Mouse (Mus musculus) heart, embryonic 10.5 days (tissue): ENCODE results near the gene Olig2. TPM values are rescaled to one million over a fixed set of nuclear protein-coding genes. Genes with fewer than 3 reads are reported as not detected.
A peak's percentile ranks its signal among the peaks of the same experiment; 100 is the strongest.

Experiments used
- DNase-seq: peaks from one replicate; pipeline ENCODE4 v3.0.0-alpha.2; 2017; ENCODE audit warnings: low spot score
- H3K27ac ChIP-seq: fragments of 300-500 bp; sonication (generic); 2 replicates; pipeline ENCODE4 v1.5.1; 2016; ENCODE audit warnings: mild to moderate bottlenecking
- H3K27me3 ChIP-seq: fragments of 300-500 bp; sonication (generic); 2 replicates; pipeline ENCODE4 v1.6.1; 2016; ENCODE audit warnings: mild to moderate bottlenecking; ENCODE audit not compliant: poor library complexity, insufficient read depth, severe bottlenecking
- H3K36me3 ChIP-seq: fragments of 300-500 bp; sonication (generic); 2 replicates; pipeline ENCODE4 v1.6.1; 2016; ENCODE audit warnings: mild to moderate bottlenecking, moderate library complexity
- H3K4me1 ChIP-seq: fragments of 300-500 bp; sonication (generic); 2 replicates; pipeline ENCODE4 v1.6.1; 2016; ENCODE audit warnings: mild to moderate bottlenecking
- H3K4me3 ChIP-seq: fragments of 300-500 bp; sonication (generic); 2 replicates; pipeline ENCODE4 v1.5.1; 2016; ENCODE audit warnings: mild to moderate bottlenecking, moderate library complexity
- H3K9me3 ChIP-seq: fragments of 300-500 bp; sonication (generic); 2 replicates; pipeline ENCODE4 v1.6.1; 2016; ENCODE audit warnings: mild to moderate bottlenecking, moderate library complexity
- WGBS: fragments of 180-500 bp; shearing (Covaris S2); methylation state at CpG from one replicate; pipeline ENCODE4 v1.1.7; 2016; 5-methylcytosine and 5-hydroxymethylcytosine counted together
- polyA plus RNA-seq: library from polyadenylated mRNA; unstranded; fragments of >200 nt; fragmentation: Nextera tagmentation; extraction: Ambion mirVana; gene quantifications from 2 replicates; pipeline ENCODE4 v1.2.1, GENCODE M21; 2016

Olig2 gene
- polyA plus RNA-seq = not detected in 2 replicates

DNA sequence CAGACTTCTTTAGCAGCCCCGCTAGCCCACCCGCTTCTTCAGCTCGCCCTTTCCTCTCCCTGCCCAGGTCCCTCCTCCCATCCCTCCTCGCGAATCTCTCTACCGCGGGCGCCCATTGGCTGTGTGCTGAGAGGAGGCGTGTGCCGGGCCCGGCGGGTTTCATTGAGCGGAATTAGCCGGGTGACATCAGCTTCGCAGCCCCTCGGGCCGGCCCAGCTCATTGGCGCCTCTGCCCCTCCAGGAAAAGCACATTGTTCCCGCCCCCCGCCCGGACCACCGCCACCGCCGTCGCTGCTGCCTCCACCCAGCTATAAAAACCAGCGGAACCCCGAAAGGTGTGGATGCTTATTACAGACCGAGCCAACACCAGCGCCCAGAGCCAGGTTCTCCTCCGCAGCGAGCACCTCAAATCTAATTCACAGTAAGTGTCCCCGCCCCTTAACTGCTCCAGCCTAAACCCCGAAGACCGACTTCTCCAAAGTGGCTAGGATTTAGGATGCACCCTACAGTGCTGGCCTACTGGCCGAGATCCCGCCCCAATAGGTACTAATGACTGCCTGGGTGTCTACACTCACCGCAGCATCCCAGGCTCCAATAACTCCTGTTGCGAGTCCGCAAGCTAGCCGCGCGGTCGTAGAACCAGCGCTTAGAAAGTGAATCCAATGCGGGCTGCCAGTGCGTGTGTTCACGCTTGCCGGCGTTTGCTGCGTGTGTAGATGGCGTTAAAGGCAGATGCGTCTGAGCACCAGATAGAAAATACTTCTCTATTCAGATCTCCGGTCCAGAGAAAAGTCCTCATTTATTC is at the start of gene Olig2:
Gene Olig2, plus strand, starts transcription at position 225 of the 805 bp plus-strand sequence.
- H3K27me3 ChIP-seq = peaks cover 100% of the 10 kb centered on the region
- no peak for DNase-seq
- no peaks in the 10 kb centered on the region for H3K36me3 ChIP-seq
- no peak within 1 kb of the TSS for H3K27ac ChIP-seq
- H3K4me3 ChIP-seq = peak within 1 kb of the TSS; percentile 52
- under 1% methylated on average over 53 of the region's 53 CpGs for WGBS
- no peaks in the 10 kb centered on the region for H3K9me3 ChIP-seq
- peaks cover 47% of the 10 kb centered on the region for H3K4me1 ChIP-seq

DNA sequence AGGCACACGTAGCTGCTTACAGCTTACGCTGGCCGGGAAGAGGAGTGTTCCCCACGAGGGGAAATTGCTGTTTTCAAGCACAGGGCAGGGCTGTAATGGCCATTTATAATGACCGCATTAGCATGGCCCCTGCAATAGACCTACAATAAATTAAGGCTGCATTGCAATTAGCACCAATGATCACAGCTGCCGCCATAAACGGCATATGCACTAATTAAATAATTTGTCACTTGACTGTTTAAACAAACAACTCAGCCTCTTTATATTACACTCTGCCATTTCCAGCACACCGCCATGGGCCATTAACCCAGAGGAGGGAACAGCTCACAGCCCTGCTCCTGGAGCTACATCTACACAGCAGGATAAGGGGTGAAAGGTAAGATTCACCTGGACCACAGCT is 49.4 kb upstream of the Olig2 start:
- H3K27me3 ChIP-seq = peaks cover 17% of the 10 kb centered on the region

DNA sequence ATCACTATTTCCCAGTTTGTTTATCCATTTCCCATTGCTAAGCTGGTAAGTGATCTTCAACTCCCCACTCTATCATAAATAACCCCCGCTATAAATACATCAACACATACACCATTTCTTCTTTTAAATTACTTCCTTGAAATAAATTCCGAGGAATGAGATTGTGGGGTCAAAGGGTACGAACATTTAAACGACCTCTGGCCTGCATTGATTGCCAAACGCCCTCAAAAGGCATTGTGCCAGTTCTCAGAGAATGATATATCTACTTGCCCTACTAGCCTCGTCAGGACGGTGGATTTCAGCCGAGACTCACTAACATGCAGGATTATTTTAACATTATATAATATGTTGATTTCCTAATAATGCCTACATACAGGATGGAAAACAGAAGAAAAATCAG is 38.2 kb upstream of the Olig2 start:
- no peaks in the 10 kb centered on the region for H3K36me3 ChIP-seq
- no peak overlapping the region for H3K27ac ChIP-seq
- H3K4me1 ChIP-seq = no peaks in the 10 kb centered on the region; the same call in 1 of the 2 replicates
- 76% methylated on average over 8 of the region's 8 CpGs for WGBS
- no peak overlapping the region for H3K4me3 ChIP-seq
- no peaks in the 10 kb centered on the region for H3K9me3 ChIP-seq
- no peak for DNase-seq
- peaks cover 21% of the 10 kb centered on the region for H3K27me3 ChIP-seq

More for the DNA sequence above, 49.4 kb upstream of the Olig2 start:
- Histone ChIP-seq H3K4me3 (no peak overlapping the region), H3K9me3 (no peaks in the 10 kb centered on the region), H3K27ac (no peak overlapping the region), H3K36me3 (no peaks in the 10 kb centered on the region), H3K4me1 (peaks cover 7% of the 10 kb centered on the region)
- DNase-seq = no peak
- WGBS = 83% methylated on average over 8 of the region's 8 CpGs

DNA sequence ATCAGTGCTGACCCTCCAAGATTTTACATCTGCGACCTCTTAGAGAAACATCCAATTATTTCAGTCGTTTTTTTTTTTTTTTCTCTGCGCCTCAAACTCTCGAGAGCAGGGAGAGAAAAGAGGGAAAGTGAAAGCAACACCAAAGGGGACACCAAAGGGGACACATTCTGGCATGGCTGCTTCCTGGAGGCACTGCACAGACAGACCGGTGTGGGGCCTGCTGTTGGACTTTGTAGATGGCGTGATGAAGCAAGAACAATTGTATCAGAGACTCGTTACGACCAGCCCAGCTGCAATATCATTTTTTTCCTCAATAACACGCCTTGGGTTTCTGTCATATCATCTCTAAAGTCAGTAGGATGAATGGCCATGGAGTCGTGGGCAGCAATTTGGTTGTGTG is 37.6 kb upstream of the Olig2 start:
- no peak overlapping the region for H3K4me3 ChIP-seq
- no peaks in the 10 kb centered on the region; the same call in 1 of the 2 replicates for H3K4me1 ChIP-seq
- H3K27me3 ChIP-seq = peaks cover 21% of the 10 kb centered on the region
- no peak overlapping the region for H3K27ac ChIP-seq
- H3K9me3 ChIP-seq = no peaks in the 10 kb centered on the region
- H3K36me3 ChIP-seq = no peaks in the 10 kb centered on the region
- WGBS = 73% methylated on average over 10 of the region's 10 CpGs
- DNase-seq = no peak

DNA sequence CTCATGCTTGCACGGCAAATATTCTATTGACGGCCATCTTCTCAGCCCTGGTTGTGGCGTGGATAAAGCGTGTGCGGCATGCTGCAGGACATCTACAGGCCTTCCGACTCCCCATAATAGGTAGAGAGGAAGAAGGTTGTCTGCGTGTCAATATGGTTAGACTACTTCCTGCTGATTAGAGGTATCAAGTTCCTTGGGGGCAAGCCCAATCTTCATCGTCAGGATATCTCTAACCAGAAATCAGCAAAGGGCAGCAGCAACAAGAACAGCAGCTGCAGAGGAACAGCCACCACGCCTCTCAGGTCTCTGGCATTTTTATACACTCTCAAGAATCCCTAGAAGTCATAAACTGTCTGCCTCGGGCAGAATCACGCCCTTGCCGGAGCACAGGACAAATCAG is 37.0 kb upstream of the Olig2 start:
- no peak for DNase-seq
- WGBS = 83% methylated on average over 12 of the region's 12 CpGs
- Histone ChIP-seq H3K9me3 (no peaks in the 10 kb centered on the region), H3K27ac (no peak overlapping the region), H3K36me3 (no peaks in the 10 kb centered on the region), H3K4me3 (no peak overlapping the region), H3K27me3 (peaks cover 21% of the 10 kb centered on the region), H3K4me1 (no peaks in the 10 kb centered on the region; the same call in 1 of the 2 replicates)

DNA sequence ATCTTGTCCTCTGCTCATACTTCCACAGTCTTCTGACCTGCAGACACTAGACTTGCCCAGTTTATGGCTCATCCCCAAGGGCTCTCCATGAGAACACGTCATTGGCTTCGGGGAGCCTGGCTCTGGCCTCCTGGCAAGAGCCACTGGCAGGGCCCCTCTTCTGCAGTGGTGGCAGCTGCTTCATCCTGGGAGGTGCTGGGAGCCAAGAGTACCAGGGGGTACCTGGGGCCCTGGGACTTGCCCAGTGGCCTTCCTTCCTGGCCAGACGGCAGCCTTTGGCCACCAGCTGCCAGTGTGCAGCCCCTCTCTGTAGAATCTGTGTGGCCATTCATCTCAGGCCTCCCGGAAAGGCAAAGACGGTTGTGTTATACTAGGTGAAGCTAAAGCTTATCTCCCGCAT is 34.0 kb upstream of the Olig2 start:
- H3K27ac ChIP-seq = no peak overlapping the region
- no peaks in the 10 kb centered on the region for H3K9me3 ChIP-seq
- no peak overlapping the region for H3K4me3 ChIP-seq
- no peaks in the 10 kb centered on the region for H3K36me3 ChIP-seq
- DNase-seq = no peak
- H3K27me3 ChIP-seq = peaks cover 17% of the 10 kb centered on the region
- H3K4me1 ChIP-seq = peaks cover 6% of the 10 kb centered on the region
- WGBS = 76% methylated on average over 6 of the region's 6 CpGs

DNA sequence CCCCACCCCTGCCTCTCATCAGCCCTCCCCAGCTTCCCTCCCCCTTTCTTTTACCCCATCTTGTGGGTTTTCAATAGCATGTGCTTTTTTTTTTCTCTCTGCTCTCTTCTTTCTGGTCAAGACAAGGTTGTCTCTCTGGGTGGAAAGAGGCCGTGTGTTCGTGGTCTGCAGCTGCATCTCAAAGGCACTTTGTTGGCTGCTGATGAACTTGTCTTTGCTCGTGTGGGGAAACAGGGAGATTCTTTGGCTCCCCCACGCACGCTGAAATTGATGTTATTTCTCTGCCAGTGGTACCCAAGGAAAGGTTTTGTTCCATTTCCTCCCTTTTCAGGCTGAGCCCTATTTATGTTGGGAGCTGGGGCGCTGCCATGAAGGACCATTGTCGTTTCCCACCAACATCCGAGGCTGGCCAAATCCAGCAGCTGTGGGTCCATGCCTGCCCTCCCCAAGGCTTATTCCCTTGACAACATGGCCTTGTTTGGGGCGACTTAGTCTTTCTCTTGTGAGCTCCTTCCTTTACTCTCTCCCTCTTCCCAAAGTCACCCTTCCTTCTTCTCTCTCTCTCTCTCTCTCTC is 33.5 kb upstream of the Olig2 start:
- Histone ChIP-seq H3K27me3 (peaks cover 17% of the 10 kb centered on the region), H3K27ac (no peak overlapping the region), H3K4me1 (peaks cover 6% of the 10 kb centered on the region), H3K9me3 (no peaks in the 10 kb centered on the region), H3K36me3 (no peaks in the 10 kb centered on the region), H3K4me3 (no peak overlapping the region)
- DNase-seq = no peak
- 81% methylated on average over 9 of the region's 9 CpGs for WGBS

DNA sequence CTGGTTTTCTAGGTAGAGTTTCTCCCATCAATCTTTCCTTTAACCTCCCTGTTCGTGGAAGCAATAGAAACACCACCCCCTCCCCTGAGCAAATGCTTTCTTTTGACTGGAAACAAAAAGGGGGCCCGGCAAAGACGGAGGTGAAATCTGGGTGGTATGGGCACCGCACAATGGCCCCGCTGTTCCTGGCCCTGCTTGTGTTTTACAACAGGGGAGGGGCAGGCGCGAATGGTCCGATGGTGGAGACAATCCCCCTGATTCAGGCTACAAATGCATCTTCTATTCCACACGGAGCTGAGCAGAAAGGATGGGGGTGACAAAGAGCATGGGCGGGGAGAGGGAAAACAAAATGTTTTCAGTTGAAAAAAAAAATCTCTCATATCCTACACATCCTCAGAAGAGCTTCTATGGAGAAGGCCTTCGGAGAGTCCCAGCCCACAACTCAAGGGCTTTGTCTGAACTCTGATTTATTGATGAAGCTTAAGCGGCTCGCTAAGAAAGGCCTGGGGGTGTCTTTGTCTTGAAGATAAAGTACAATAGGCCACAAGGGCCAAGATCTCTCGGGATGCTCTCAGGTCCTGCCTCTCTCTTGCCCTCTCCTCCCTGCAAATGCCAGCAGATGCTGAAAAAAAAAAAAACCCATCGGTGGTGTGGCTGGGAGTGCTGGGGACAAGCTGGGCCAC is 32.4 kb upstream of the Olig2 start:
- no peak for DNase-seq
- Histone ChIP-seq H3K9me3 (no peaks in the 10 kb centered on the region), H3K4me1 (peaks cover 6% of the 10 kb centered on the region), H3K36me3 (no peaks in the 10 kb centered on the region), H3K27ac (no peak overlapping the region), H3K4me3 (no peak overlapping the region), H3K27me3 (peaks cover 17% of the 10 kb centered on the region)
- WGBS = 76% methylated on average over 15 of the region's 15 CpGs

DNA sequence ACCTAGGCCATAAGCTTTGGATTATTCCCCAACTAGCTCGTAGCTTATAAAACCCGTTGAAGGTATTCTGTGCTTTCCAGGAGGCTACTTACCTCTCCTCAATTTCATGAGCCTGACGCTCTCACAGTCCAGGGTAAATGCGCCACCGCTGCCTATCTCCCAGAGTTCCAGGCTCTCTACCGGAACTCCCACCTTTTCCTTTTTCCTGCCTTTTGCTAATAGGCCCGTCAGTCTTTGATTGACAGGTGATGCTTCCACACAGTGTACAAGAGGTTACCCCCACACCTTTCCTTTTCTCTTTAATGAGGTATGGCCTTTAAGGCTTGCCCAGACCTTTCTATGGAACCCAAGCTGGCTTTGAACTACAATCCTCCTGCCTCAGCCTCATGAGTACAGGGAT is 25.4 kb upstream of the Olig2 start:
- H3K27me3 ChIP-seq = peaks cover 6% of the 10 kb centered on the region; the same call in 1 of the 2 replicates
- no peak overlapping the region for H3K4me3 ChIP-seq
- H3K4me1 ChIP-seq = no peaks in the 10 kb centered on the region
- no peaks in the 10 kb centered on the region for H3K9me3 ChIP-seq
- no peak overlapping the region for H3K27ac ChIP-seq
- H3K36me3 ChIP-seq = no peaks in the 10 kb centered on the region
- no peak for DNase-seq
- WGBS = 84% methylated on average over 7 of the region's 7 CpGs

DNA sequence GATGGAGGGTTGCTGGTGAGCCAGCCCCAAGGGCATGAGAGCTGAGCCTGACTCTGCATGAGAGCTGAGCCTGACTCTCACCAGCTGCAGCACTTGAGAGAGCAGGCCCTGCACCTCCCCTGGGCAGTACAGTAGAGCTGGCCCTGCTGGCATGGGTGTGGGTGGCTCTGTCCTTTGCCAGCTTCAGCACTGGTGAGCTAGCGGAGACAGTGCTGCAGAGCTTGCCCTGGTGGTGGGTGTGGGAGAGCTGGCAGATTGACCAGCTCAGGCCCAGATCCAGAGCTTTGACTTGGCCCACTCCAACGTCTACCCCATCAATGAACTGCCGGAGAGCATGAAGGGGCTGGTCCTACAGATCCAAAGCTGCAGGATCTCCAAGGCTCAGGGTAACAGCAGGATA is 22.3 kb upstream of the Olig2 start:
- peaks cover 11% of the 10 kb centered on the region; the same call in 1 of the 2 replicates for H3K27me3 ChIP-seq
- no peak overlapping the region for H3K4me3 ChIP-seq
- no peaks in the 10 kb centered on the region for H3K4me1 ChIP-seq
- WGBS = 86% methylated on average over 3 of the region's 3 CpGs
- no peak for DNase-seq
- no peak overlapping the region for H3K27ac ChIP-seq
- H3K9me3 ChIP-seq = no peaks in the 10 kb centered on the region
- no peaks in the 10 kb centered on the region for H3K36me3 ChIP-seq

DNA sequence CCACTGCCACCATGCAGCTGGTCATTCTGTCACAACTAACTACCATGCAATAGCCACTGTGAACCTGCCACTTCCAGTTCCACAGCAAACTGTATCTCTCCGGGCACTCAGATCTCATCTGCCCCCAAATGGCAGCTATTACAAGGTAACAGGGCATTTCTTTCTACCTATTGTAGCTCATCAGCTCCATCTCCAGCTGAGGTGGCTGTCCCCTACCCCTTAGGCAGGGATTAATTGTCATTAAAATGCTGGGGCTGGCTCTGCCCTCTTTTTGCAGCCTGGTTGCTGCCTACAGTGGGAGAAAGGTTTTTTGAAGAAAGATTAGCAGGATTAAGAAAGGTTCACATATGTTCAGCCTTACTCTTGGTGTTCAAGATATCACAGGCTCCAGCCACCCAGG is 18.9 kb upstream of the Olig2 start:
- Histone ChIP-seq H3K27ac (no peak overlapping the region), H3K4me3 (no peak overlapping the region), H3K9me3 (no peaks in the 10 kb centered on the region), H3K36me3 (no peaks in the 10 kb centered on the region), H3K27me3 (peaks cover 22% of the 10 kb centered on the region), H3K4me1 (no peaks in the 10 kb centered on the region)
- WGBS = 72% methylated on average over 1 of the region's 1 CpGs
- DNase-seq = no peak

DNA sequence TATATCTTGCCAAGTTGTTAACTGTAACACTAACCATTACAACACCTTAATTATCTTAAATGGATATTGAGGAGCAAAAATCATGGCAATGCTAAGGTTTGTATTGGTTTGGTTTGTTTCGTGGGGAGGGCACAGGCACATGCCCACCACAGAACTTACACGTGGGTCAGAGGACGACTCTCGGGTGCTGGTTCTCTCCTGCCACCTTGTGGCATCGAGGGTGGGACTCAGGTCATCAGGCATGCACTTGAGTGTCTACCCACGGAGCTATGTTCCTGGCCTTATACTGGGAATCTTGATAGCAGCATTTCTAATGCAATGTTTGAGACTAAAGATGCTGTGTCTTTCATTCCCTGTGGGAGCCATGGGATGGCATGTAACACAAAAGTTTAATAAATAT is 8.2 kb upstream of the Olig2 start:
- peaks cover 13% of the 10 kb centered on the region for H3K4me1 ChIP-seq
- DNase-seq = no peak
- no peak overlapping the region for H3K27ac ChIP-seq
- peaks cover 97% of the 10 kb centered on the region for H3K27me3 ChIP-seq
- H3K9me3 ChIP-seq = no peaks in the 10 kb centered on the region
- no peaks in the 10 kb centered on the region for H3K36me3 ChIP-seq
- H3K4me3 ChIP-seq = no peak overlapping the region
- WGBS = 36% methylated on average over 6 of the region's 6 CpGs

DNA sequence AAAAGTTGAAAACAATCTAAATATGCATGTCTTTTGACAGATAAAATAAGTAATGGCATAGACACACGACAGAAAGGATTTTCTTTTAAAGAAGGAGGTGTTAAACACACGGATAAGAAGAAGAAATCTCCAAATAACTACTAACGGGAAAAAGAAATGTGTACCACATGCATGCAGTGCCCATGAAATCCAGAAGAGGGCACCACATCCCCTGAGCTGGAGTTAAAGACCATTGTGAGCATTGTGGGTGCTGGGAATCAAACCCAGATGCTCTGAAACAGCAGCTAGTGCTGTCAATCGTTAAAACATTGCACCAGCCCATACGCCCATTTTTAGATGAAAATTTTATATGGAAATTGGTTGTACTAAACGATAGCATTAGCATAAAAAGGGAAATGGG is 7.3 kb upstream of the Olig2 start:
- no peak for DNase-seq
- H3K36me3 ChIP-seq = no peaks in the 10 kb centered on the region
- H3K4me1 ChIP-seq = peaks cover 21% of the 10 kb centered on the region
- no peak overlapping the region for H3K27ac ChIP-seq
- H3K9me3 ChIP-seq = no peaks in the 10 kb centered on the region
- 68% methylated on average over 6 of the region's 6 CpGs for WGBS
- H3K27me3 ChIP-seq = peaks cover 97% of the 10 kb centered on the region
- no peak overlapping the region for H3K4me3 ChIP-seq
